ENCODE assay signal across 17 mouse cellular contexts in genomic region chr7:121941640-121942039, GRCm38 (mm10). TPM values are rescaled to one million over a fixed set of nuclear protein-coding genes. Genes with fewer than 3 reads are reported as not detected.
DNase-seq lines count a peak whose midpoint lies in the region; ATAC-seq and TF ChIP-seq lines count a peak whose summit lies in the region.
"Had no signal": no experiment of that assay in that cellular context is flagged by ENCODE, and none has a peak within 500 bp of the region (broad histone marks: within the 10 kb centered on the region; RNA-seq: fewer than 3 reads in every experiment).

No protein-coding gene starts in this region.

- no peaks in the 10 kb centered on the region for H3K27me3 ChIP-seq in lung, embryonic 15.5 days
- no peaks in the 10 kb centered on the region for H3K27me3 ChIP-seq in Patski
- no peaks in the 10 kb centered on the region for H3K27me3 ChIP-seq in kidney, postnatal 0 days (ENCODE audit: insufficient read depth, low read length)
- H3K27me3 ChIP-seq: embryonic facial prominence, embryonic 13.5 days; forebrain, embryonic 12.5 days; heart, embryonic 12.5 days had no signal

- DNase-seq in kidney, adult 18-20 months: peak; percentile 44
- no peak for DNase-seq in kidney, postnatal 25 days
- no peak for DNase-seq in lung, postnatal 36 days
- peak; percentile 84 for DNase-seq in Patski (ENCODE audit: low read depth, low spot score)
- DNase-seq in kidney, postnatal 0 days (ENCODE audit: low spot score): no peak
- no peak for DNase-seq in frontal cortex, postnatal 36 days (ENCODE audit: low spot score in 2 of 2)
- DNase-seq: adrenal gland, postnatal 14 days; cerebellum, adult 18-20 months; cerebellum, postnatal 36 days; gastrocnemius, postnatal 25 days had no signal

- CTCF ChIA-PET in Patski (lab: Charles Lee): interaction anchor here (0.9 to 3.5 kb wide), 6 partner anchors 11 to 208 kb away, joined by 3 to 14 read pairs (median 6); partner anchors contain the start of gene Scnn1g

- in situ Hi-C loops in Patski (cut with MboI; ENCODE audit: low pct_unique_long_range_greater_than_20kb): loop anchor here (25.0 kb wide), 1 partner anchor 904 kb away; the partner anchor contains the start of gene Mettl9

- peak overlapping the region; percentile 9; the same call in 1 of the 2 replicates for H3K4me2 ChIP-seq in lung, embryonic 15.5 days
- no peak overlapping the region for H3K4me2 ChIP-seq in kidney, postnatal 0 days (ENCODE audit: low read length)
- H3K4me2 ChIP-seq: embryonic facial prominence, embryonic 13.5 days; forebrain, embryonic 12.5 days; heart, embryonic 12.5 days had no signal

- H3K4me1 ChIP-seq in lung, embryonic 15.5 days: peaks cover 40% of the 10 kb centered on the region
- H3K4me1 ChIP-seq in kidney, postnatal 0 days (replicated peaks; ENCODE audit: insufficient read depth, low read length): no peaks in the 10 kb centered on the region

- H3K36me3 ChIP-seq in lung, embryonic 15.5 days: 0 out of 2 replicates have a peak, but pooled peaks cover 8% of the 10 kb centered on the region
- peaks cover 4% of the 10 kb centered on the region; the same call in 1 of the 2 replicates for H3K36me3 ChIP-seq in kidney, postnatal 0 days (ENCODE audit: insufficient read depth, low read length)

- POLR2A ChIA-PET in Patski (lab: Charles Lee): interaction anchor here (2.3 kb wide), 1 partner anchor 10 kb away, joined by 7 read pairs; no protein-coding TSS in a partner anchor

- WGBS in lung, embryonic 15.5 days: 59% methylated on average over 3 of the region's 3 CpGs
- WGBS in kidney, postnatal 0 days: 73% methylated on average over 3 of the region's 3 CpGs

- ATAC-seq in lung, embryonic 15.5 days (ENCODE audit: borderline replicate concordance, extremely low read depth, low FRiP score, low TSS enrichment): peak; percentile 30; the same call in 1 of the 2 replicates
- peak; percentile 51 for ATAC-seq in Patski
- ATAC-seq in kidney, postnatal 0 days (replicated peaks; ENCODE audit: low FRiP score, low read depth): no peak
- ATAC-seq: activated CD4-positive, CD25-positive, alpha-beta regulatory T cell, adult 4 months; forebrain, embryonic 16.5 days had no signal

- H3K9me3 ChIP-seq in lung, embryonic 15.5 days: no peaks in the 10 kb centered on the region
- H3K9me3 ChIP-seq in kidney, postnatal 0 days (replicated peaks; ENCODE audit: low read length): no peaks in the 10 kb centered on the region
- H3K9me3 ChIP-seq: forebrain, embryonic 12.5 days; hindbrain, embryonic 10.5 days had no signal

- no peak overlapping the region for H3K4me3 ChIP-seq in lung, embryonic 15.5 days
- no peak overlapping the region for H3K4me3 ChIP-seq in kidney, postnatal 0 days (replicated peaks; ENCODE audit: low read depth, low read length)
- H3K4me3 ChIP-seq: embryonic facial prominence, embryonic 13.5 days; forebrain, embryonic 12.5 days; heart, embryonic 12.5 days; hindbrain, embryonic 10.5 days had no signal

- H3K27ac ChIP-seq in lung, embryonic 15.5 days: peak overlapping the region; percentile 87
- 0 out of 2 replicates have a peak overlapping the region, but pooled peaks have one; percentile 47 for H3K27ac ChIP-seq in kidney, postnatal 0 days
- H3K27ac ChIP-seq: embryonic facial prominence, embryonic 13.5 days; forebrain, embryonic 12.5 days had no signal

- H3K9ac ChIP-seq in lung, embryonic 15.5 days: no peak overlapping the region
- no peak overlapping the region for H3K9ac ChIP-seq in kidney, postnatal 0 days (ENCODE audit: low read depth, low read length)
- H3K9ac ChIP-seq: embryonic facial prominence, embryonic 13.5 days; forebrain, embryonic 12.5 days; heart, embryonic 12.5 days had no signal

- TF ChIP-seq CTCF in Patski (IDR thresholded peaks at IDR 0.05): no peak
- TF ChIP-seq CTCF in kidney, postnatal 0 days (IDR thresholded peaks at IDR 0.05; ENCODE audit: low read depth): no peak

RNA-seq across cellular contexts. Expression of gene Cog7, which starts 39.9 kb away (rescaled TPM):
- 24.5 and 27.3 TPM in 2 replicates for polyA plus RNA-seq in lung, embryonic 15.5 days (2015; fragmentation: Nextera tagmentation; extraction: Ambion mirVana)
- polyA plus RNA-seq in Patski (2021): 48.9 TPM
- 11.6 and 14.8 TPM in 2 replicates for polyA plus RNA-seq in kidney, postnatal 0 days (2015; fragmentation: Nextera tagmentation; extraction: Ambion mirVana)

Comparison
In these comparisons a context has a peak if more than half of its experiments do, and no peak if none do; other contexts are left out.
1. DNase-seq: peak in kidney, adult 18-20 months (single experiment) and Patski (single experiment); none in kidney, postnatal 25 days (0 of 2), lung, postnatal 36 days (single experiment), kidney, postnatal 0 days (single experiment) and frontal cortex, postnatal 36 days (0 of 2).